Mouse (Mus musculus): ENCODE data around the gene Slc11a1. TPM values are rescaled to one million over a fixed set of nuclear protein-coding genes. Genes with fewer than 3 reads are reported as not detected.

Slc11a1 gene
- total and polyA plus RNA-seq, 2 experiments from 2014 or later: 3.3 to 10.7 TPM

GRCm38 (mm10) chr1:74341898-74342297 lies 33.1 kb upstream of the Slc11a1 start:
- DNase-seq (no peak), ATAC-seq (no peak)
- WGBS: 87% methylated on average over 7 of the region's 7 CpGs
- Histone ChIP-seq H3K4me3 (ENCODE audit: low read depth, low read length) (no peak overlapping the region), H3K9ac (no peak overlapping the region), H3K36me3 (ENCODE audit: insufficient read depth) (no peaks in the 10 kb centered on the region), H3K27ac (ENCODE audit: low read depth, low read length) (no peak overlapping the region), H3K27me3 (ENCODE audit: insufficient read depth, low read length) (no peaks in the 10 kb centered on the region), H3K4me2 (ENCODE audit: low read depth) (no peak overlapping the region), H3K9me3 (ENCODE audit: low read length) (no peaks in the 10 kb centered on the region), H3K4me1 (ENCODE audit: insufficient read depth) (no peaks in the 10 kb centered on the region)
- TF ChIP-seq CTCF (IDR thresholded peaks at IDR 0.05; ENCODE audit: low read depth): no peak

DNA sequence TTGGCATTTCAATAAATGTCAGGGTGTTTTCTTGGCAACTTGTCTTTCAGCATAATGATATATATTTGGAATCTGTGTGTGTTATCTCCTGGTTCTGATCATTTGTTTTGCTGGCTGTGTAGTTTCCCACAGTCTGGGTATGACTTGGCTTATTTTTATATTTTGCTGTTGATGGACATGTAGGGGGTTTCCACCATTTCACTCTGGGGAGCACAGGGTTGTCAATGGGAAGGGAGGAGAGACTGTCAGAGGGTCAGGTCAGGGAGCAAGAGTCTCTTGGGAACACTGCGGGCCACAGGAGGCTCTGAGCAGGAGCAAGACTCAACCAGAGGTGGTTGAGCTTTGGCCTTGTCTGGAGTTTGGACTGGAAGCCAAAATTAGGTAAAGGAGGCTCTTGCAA lies 32.7 kb upstream of the Slc11a1 start:
- Histone ChIP-seq H3K4me1 (ENCODE audit: insufficient read depth) (no peaks in the 10 kb centered on the region), H3K27me3 (ENCODE audit: insufficient read depth, low read length) (no peaks in the 10 kb centered on the region), H3K27ac (ENCODE audit: low read depth, low read length) (no peak overlapping the region), H3K9me3 (ENCODE audit: low read length) (no peaks in the 10 kb centered on the region), H3K36me3 (ENCODE audit: insufficient read depth) (no peaks in the 10 kb centered on the region), H3K4me2 (ENCODE audit: low read depth) (no peak overlapping the region), H3K9ac (no peak overlapping the region), H3K4me3 (ENCODE audit: low read depth, low read length) (no peak overlapping the region)
- TF ChIP-seq CTCF (IDR thresholded peaks at IDR 0.05; ENCODE audit: low read depth): no peak
- no peak for DNase-seq
- 85% methylated on average over 1 of the region's 1 CpGs for whole genome bisulfite sequencing
- no peak for ATAC-seq

DNA sequence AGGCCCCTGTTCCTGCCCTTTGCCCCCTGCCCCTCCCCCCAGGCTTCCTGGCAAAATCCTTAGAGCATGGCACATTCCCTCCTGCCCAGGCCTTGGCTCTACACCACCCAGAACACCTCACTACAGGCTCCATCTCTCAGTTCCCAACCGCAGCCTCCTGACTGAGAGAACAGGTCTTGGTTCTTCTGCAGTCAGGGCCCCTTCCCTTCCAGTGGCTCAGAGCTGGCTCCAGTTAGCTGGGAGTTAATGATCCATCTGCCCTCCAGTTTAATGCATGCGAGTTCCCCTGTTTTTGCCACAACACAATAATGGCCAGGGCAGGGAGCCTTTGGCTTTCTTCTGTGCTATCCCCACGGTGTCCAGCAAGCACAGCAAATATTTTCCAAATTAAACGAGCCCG lies 31.8 kb upstream of the Slc11a1 start:
- WGBS: 37% methylated on average over 5 of the region's 5 CpGs
- Histone ChIP-seq H3K36me3 (ENCODE audit: insufficient read depth) (no peaks in the 10 kb centered on the region), H3K4me2 (ENCODE audit: low read depth) (no peak overlapping the region), H3K4me3 (ENCODE audit: low read depth, low read length) (no peak overlapping the region), H3K9ac (no peak overlapping the region), H3K9me3 (ENCODE audit: low read length) (no peaks in the 10 kb centered on the region), H3K27me3 (ENCODE audit: insufficient read depth, low read length) (no peaks in the 10 kb centered on the region), H3K27ac (ENCODE audit: low read depth, low read length) (no peak overlapping the region), H3K4me1 (ENCODE audit: insufficient read depth) (no peaks in the 10 kb centered on the region)
- TF ChIP-seq CTCF (IDR thresholded peaks at IDR 0.05; ENCODE audit: low read depth): no peak
- DNase-seq (no peak), ATAC-seq (no peak)

DNA sequence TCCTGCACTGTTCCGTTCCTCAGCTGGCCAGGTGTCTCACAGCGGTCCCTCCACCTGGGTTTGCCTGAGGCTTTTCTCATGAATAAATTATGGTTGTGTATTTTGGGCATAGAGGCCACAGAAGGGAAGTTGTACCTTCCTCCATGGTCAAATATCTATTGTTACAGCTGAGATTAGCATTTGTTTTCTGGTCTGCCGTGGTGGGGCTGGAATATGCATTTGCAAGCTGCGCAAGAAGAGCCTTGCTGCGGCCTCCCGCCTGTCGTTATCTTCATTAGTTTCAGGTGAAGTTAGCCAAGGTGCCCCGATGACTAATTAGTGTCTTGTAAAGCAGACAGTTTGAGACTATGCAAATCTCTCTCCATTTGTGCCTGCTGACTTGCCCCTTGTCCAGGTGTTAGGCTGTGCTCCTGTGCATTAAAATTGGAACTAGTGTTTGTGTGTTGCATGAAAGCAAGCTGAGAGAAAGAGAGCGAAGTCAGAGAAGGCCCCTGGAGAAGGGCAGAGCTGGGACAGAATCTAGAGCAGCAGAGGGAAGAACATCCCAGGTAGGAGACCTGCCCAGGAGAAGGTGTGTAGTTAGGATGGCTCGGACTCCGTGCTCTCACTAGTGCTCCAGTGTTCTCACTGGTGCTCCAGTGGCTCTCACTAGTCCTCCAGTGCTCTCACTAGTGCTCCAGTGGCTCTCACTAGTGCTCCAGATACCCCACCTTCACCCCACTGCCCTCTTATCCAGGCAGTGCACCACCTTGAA lies 30.7 kb upstream of the Slc11a1 start:
- WGBS: 73% methylated on average over 11 of the region's 11 CpGs
- Histone ChIP-seq H3K4me1 (ENCODE audit: insufficient read depth) (no peaks in the 10 kb centered on the region), H3K27ac (ENCODE audit: low read depth, low read length) (no peak overlapping the region), H3K4me2 (ENCODE audit: low read depth) (no peak overlapping the region), H3K27me3 (ENCODE audit: insufficient read depth, low read length) (no peaks in the 10 kb centered on the region), H3K9ac (no peak overlapping the region), H3K36me3 (ENCODE audit: insufficient read depth) (peaks cover 8% of the 10 kb centered on the region; the same call in 1 of the 2 replicates), H3K9me3 (ENCODE audit: low read length) (no peaks in the 10 kb centered on the region), H3K4me3 (ENCODE audit: low read depth, low read length) (no peak overlapping the region)
- no peak for ATAC-seq
- DNase-seq: no peak
- TF ChIP-seq CTCF (IDR thresholded peaks at IDR 0.05; ENCODE audit: low read depth): no peak

- Histone ChIP-seq H3K4me1 (ENCODE audit: insufficient read depth) (no peaks in the 10 kb centered on the region), H3K36me3 (ENCODE audit: insufficient read depth) (peaks cover 40% of the 10 kb centered on the region), H3K4me3 (ENCODE audit: low read depth, low read length) (no peak overlapping the region), H3K27ac (ENCODE audit: low read depth, low read length) (no peak overlapping the region), H3K9ac (no peak overlapping the region), H3K27me3 (ENCODE audit: insufficient read depth, low read length) (no peaks in the 10 kb centered on the region), H3K4me2 (ENCODE audit: low read depth) (no peak overlapping the region), H3K9me3 (ENCODE audit: low read length) (no peaks in the 10 kb centered on the region)
- ATAC-seq: no peak
- 94% methylated on average over 13 of the region's 13 CpGs for WGBS
- TF ChIP-seq CTCF (IDR thresholded peaks at IDR 0.05; ENCODE audit: low read depth): no peak
- DNase-seq: no peak
These were observed 23.7 kb upstream of the Slc11a1 start for GRCm38 (mm10) chr1:74351185-74351769.

- no peak for TF ChIP-seq CTCF (IDR thresholded peaks at IDR 0.05; ENCODE audit: low read depth)
- H3K27ac ChIP-seq (ENCODE audit: low read depth, low read length): no peak overlapping the region
These were observed 22.4 kb upstream of the Slc11a1 start for GRCm38 (mm10) chr1:74352532-74353096.

More at GRCm38 (mm10) chr1:74352532-74353096, 22.4 kb upstream of the Slc11a1 start:
- H3K27me3 ChIP-seq (ENCODE audit: insufficient read depth, low read length): no peaks in the 10 kb centered on the region
- no peak overlapping the region for H3K9ac ChIP-seq
- H3K4me2 ChIP-seq (ENCODE audit: low read depth): no peak overlapping the region
- no peaks in the 10 kb centered on the region for H3K9me3 ChIP-seq (ENCODE audit: low read length)
- no peak for DNase-seq
- no peaks in the 10 kb centered on the region for H3K4me1 ChIP-seq (ENCODE audit: insufficient read depth)
- no peak overlapping the region for H3K4me3 ChIP-seq (ENCODE audit: low read depth, low read length)
- ATAC-seq: no peak
- 89% methylated on average over 5 of the region's 5 CpGs for WGBS
- H3K36me3 ChIP-seq (ENCODE audit: insufficient read depth): peaks cover 40% of the 10 kb centered on the region

All from forebrain, postnatal 0 days (tissue).